Mouse (Mus musculus) testis, adult 2 months (tissue): ENCODE measurements around the gene Tepp.

Experiments used
- CTCF ChIP-seq: fragments of 200-500 bp; IDR thresholded peaks from 2 replicates; pipeline ENCODE4 v1.5.1; 2012; ENCODE audit warnings: low read depth, mild to moderate bottlenecking, inconsistent platforms, low read length, moderate library complexity; ENCODE audit not compliant: control insufficient read depth, insufficient read depth, insufficient replicate concordance
- POLR2A ChIP-seq: fragments of 200-500 bp; IDR thresholded peaks from 2 replicates; pipeline ENCODE4 v1.6.1; 2012; ENCODE audit warnings: low read depth, mild to moderate bottlenecking, inconsistent platforms, low read length, moderate library complexity; ENCODE audit not compliant: control insufficient read depth

DNA sequence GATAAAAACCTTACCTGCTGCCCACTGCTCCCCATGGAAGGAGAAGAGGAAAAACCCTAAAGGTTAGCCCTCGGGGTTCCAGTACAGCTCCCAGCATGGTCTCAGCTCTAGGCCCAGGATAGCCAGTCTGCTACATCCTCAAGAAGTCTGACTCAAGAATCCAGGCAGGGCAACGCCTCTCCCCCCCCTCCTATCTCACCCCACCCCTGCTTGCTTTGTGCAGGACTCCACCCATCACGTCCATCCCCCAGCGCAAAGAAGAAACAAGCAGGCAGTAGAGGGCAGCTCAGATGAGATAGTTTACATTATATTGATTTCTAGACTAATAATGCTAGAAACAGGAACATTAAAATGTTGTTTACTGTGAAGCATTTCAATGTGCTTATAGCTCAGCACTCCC, 38.5 kb upstream of the Tepp start:
- TF ChIP-seq CTCF = no peak
- TF ChIP-seq POLR2A = no peak
